8 mouse cellular contexts compared by ENCODE assay signal in the genomic region with DNA sequence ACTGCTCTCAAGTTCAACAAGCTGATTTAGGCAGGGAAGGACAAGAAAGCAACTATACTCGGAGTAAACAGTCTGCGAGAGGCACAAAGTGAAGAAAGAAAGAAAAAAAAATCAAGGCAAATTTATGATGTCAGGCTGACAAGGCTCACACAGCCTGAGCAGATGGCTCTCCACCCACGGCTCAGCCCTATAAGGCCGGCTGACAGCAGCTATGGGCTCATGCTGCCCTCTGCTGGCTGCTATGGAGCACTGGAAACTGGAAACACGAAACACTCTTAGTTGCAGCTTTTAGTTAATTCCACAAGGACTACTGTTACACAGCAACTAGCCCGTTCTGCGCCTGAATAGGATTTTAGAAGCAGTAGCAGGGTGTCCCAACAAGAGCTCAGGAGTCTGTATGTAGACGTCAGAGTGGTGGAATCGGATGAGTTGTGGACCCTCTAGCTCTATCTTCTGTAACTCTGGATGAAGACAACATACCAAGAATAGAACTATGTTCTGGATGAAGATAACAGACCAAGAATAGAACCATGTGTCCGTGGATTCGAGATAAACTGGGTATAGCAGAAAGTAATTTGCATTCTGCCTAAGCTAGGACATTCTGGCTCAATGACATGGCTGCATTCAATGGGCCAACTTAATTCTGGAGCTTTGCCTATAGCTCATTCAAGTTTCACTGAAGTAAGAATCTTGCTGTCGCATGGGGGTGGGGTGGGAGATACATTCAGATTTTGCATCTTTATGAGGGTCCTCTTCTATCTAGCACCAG. TPM values are rescaled to one million over a fixed set of nuclear protein-coding genes. Genes with fewer than 3 reads are reported as not detected.
A peak's percentile ranks its signal among the peaks of the same experiment; 100 is the strongest.
DNase-seq lines count a peak whose midpoint lies in the region; ATAC-seq lines count a peak whose summit lies in the region.

No protein-coding gene starts in this region.

- no peaks in the 10 kb centered on the region for H3K27me3 ChIP-seq in intestine, embryonic 14.5 days (replicated peaks; ENCODE audit: control insufficient read depth, insufficient read depth, low read length)

- no peak overlapping the region for H3K9ac ChIP-seq in intestine, embryonic 14.5 days (ENCODE audit: low read length)

- DNase-seq in urinary bladder, postnatal 14 days (ENCODE audit: low spot score): peak; percentile 58
- DNase-seq in urinary bladder, postnatal 10 days (ENCODE audit: low spot score): no peak
- DNase-seq in embryo, embryonic 10 days (ENCODE audit: low spot score): peak; percentile 91
- peak; percentile 64 for DNase-seq in gastrocnemius, postnatal 14 days
- DNase-seq in intestine, embryonic 14.5 days (ENCODE audit: low spot score): peak; percentile 76
- peak; percentile 83 to 88 for DNase-seq in left cerebral cortex, postnatal 14 days (ENCODE audit: low spot score in 2 of 2)
- DNase-seq in right cerebral cortex, postnatal 36 days (ENCODE audit: low spot score in 2 of 2): peak; percentile 70 to 81

- H3K9me3 ChIP-seq in intestine, embryonic 14.5 days (ENCODE audit: control insufficient read depth, low read length): no peaks in the 10 kb centered on the region

- H3K4me1 ChIP-seq in intestine, embryonic 14.5 days (replicated peaks; ENCODE audit: control insufficient read depth, insufficient read depth, low read length): no peaks in the 10 kb centered on the region

- H3K36me3 ChIP-seq in intestine, embryonic 14.5 days (ENCODE audit: control insufficient read depth, insufficient read depth, low read length): no peaks in the 10 kb centered on the region

- H3K4me3 ChIP-seq in intestine, embryonic 14.5 days (ENCODE audit: low read depth, low read length): no peak overlapping the region

- intact Hi-C loops in gastrocnemius, postnatal 14 days (cut with DNase I; ENCODE audit: low total_unique reads): loop anchor here (10.0 kb wide), 1 partner anchor 189 kb away; no protein-coding TSS in a partner anchor
- intact Hi-C loops in left cerebral cortex, postnatal 14 days (cut with DNase I): loop anchor here (2.0 to 10.0 kb wide), 4 partner anchors 97 to 639 kb away; a partner anchor contains a TSS

- peak; percentile 83 for ATAC-seq in intestine, embryonic 14.5 days (replicated peaks; ENCODE audit: low FRiP score, low TSS enrichment, low read depth)
- ATAC-seq in megakaryocyte-erythroid progenitor cell, adult 5-6 weeks (replicated peaks; ENCODE audit: low FRiP score, low TSS enrichment, poor library complexity, severe bottlenecking): peak; percentile 80

- no peak overlapping the region for H3K27ac ChIP-seq in intestine, embryonic 14.5 days (ENCODE audit: low read depth)

- H3K4me2 ChIP-seq in intestine, embryonic 14.5 days (ENCODE audit: low read length): no peak overlapping the region

- WGBS in intestine, embryonic 14.5 days: 25% methylated on average over 12 of the region's 12 CpGs

RNA-seq across cellular contexts. Expression of a gene that starts 22.5 kb away (rescaled TPM):
- 10 to 100 TPM; 31.7 to 32.0 TPM for total RNA-seq in gastrocnemius, postnatal 14 days (2021)
- 68.4 and 79.1 TPM in 2 replicates for polyA plus RNA-seq in intestine, embryonic 14.5 days (2014; fragmentation: Nextera tagmentation; extraction: Ambion mirVana)
- total RNA-seq in left cerebral cortex, postnatal 14 days (2021): 10 to 100 TPM; 31.3 to 32.3 TPM
- 56.4 and 84.6 TPM in 2 replicates for total RNA-seq in megakaryocyte-erythroid progenitor cell, adult 5-6 weeks (2014; fragmentation: Nextera tagmentation)
- total RNA-seq in megakaryocyte-erythroid progenitor cell, adult 5-6 weeks (2017): 57.0 and 69.5 TPM in 2 replicates

RNA-seq across cellular contexts. Expression of a gene that starts 26.9 kb away (rescaled TPM):
- 100 to 1,000 TPM; 245 to 287 TPM for total RNA-seq in gastrocnemius, postnatal 14 days (2021)
- 216 and 224 TPM in 2 replicates for polyA plus RNA-seq in intestine, embryonic 14.5 days (2014; fragmentation: Nextera tagmentation; extraction: Ambion mirVana)
- total RNA-seq in left cerebral cortex, postnatal 14 days (2021): 100 to 1,000 TPM; 137 to 141 TPM
- 198 and 228 TPM in 2 replicates for total RNA-seq in megakaryocyte-erythroid progenitor cell, adult 5-6 weeks (2014; fragmentation: Nextera tagmentation)
- 182 TPM in 2 replicates for total RNA-seq in megakaryocyte-erythroid progenitor cell, adult 5-6 weeks (2017)
